Mouse (Mus musculus): ENCODE measurements around the gene Fhl2. TPM values are rescaled to one million over a fixed set of nuclear protein-coding genes. Genes with fewer than 3 reads are reported as not detected.
"Not testable (repeated sequence)": the region's sequence is repeated elsewhere in the genome, so short reads cannot be mapped to it uniquely, and the experiment has no call there.

Gene Fhl2
- total RNA-seq, 2 experiments from 2014 or later = 3.0 to 8.3 TPM

- intact Hi-C loops (cut with DNase I) = loop anchor here (1.0 to 5.0 kb wide), 2 partner anchors 73 to 125 kb away; no protein-coding TSS in a partner anchor
- no peak; the same call in 1 of the 2 replicates for TF ChIP-seq CTCF (IDR thresholded peaks at IDR 0.05)
- peak; percentile 86 for DNase-seq
- no peak overlapping the region for H3K4me3 ChIP-seq
- no peak overlapping the region for H3K27ac ChIP-seq
Observed at GRCm38 (mm10) chr1:43139587-43140266, 57.1 kb downstream of the Fhl2 start.

GRCm38 (mm10) chr1:43138268-43138812 lies 58.4 kb downstream of the Fhl2 start:
- no peak for DNase-seq
- Histone ChIP-seq H3K4me3 (no peak overlapping the region), H3K27ac (no peak overlapping the region)
- peak; percentile 38 for TF ChIP-seq CTCF (IDR thresholded peaks at IDR 0.05)
- intact Hi-C loops (cut with DNase I) = no loop called here

GRCm38 (mm10) chr1:43137334-43137733 lies 59.5 kb downstream of the Fhl2 start:
- intact Hi-C loops (cut with DNase I) = no loop called here
- Histone ChIP-seq H3K27ac (no peak overlapping the region), H3K4me3 (no peak overlapping the region)
- TF ChIP-seq CTCF (IDR thresholded peaks at IDR 0.05) = no peak
- no peak for DNase-seq

GRCm38 (mm10) chr1:43136488-43137029 lies 60.2 kb downstream of the Fhl2 start:
- H3K4me3 ChIP-seq; DNase-seq; H3K27ac ChIP-seq; intact Hi-C loops (cut with DNase I): not testable (repeated sequence)

- H3K27ac ChIP-seq = no peak overlapping the region
- H3K4me3 ChIP-seq = no peak overlapping the region
- no peak for TF ChIP-seq CTCF (IDR thresholded peaks at IDR 0.05)
- intact Hi-C loops (cut with DNase I) = no loop called here
- DNase-seq = no peak
Observed at GRCm38 (mm10) chr1:43131591-43131990, 65.2 kb downstream of the Fhl2 start.

DNA sequence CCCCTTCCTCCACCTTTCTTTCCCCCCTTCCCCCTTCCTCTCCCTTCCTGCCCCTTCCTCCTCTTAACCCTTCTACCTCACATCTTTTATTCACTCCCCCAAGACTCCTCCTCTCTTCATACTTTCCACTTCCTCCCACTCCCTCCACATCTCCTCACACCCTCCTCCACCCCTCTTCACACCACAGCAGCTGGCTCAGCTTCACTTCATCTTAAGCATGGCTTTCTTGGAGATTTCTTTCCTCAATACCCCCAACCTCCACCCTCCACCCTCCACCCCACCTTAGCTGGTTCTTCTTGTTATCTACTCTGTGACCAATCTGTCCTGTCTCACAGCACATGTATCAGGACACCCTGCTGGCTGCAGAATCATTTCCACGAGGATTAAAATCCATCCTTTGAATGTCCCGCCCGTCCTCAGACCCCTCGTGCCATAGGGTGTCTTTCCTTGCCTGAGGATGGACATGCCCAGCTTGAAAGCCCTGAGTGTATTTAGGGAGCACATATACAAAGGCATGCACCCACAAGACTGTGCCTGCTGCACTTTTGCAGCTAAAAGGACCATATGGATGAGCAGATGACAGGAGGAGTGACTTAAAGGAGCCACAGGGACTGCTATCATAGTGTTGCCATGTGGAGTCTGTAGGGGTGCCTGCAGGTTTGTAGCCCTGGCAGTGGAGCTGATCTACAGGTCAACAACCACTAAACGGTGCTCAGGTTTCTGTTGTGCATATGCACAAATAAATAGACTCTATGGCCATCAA lies 66.4 kb downstream of the Fhl2 start:
- intact Hi-C loops (cut with DNase I) = no loop called here
- no peak for TF ChIP-seq CTCF (IDR thresholded peaks at IDR 0.05)
- no peak for DNase-seq
- no peak overlapping the region for H3K4me3 ChIP-seq
- H3K27ac ChIP-seq = no peak overlapping the region

DNA sequence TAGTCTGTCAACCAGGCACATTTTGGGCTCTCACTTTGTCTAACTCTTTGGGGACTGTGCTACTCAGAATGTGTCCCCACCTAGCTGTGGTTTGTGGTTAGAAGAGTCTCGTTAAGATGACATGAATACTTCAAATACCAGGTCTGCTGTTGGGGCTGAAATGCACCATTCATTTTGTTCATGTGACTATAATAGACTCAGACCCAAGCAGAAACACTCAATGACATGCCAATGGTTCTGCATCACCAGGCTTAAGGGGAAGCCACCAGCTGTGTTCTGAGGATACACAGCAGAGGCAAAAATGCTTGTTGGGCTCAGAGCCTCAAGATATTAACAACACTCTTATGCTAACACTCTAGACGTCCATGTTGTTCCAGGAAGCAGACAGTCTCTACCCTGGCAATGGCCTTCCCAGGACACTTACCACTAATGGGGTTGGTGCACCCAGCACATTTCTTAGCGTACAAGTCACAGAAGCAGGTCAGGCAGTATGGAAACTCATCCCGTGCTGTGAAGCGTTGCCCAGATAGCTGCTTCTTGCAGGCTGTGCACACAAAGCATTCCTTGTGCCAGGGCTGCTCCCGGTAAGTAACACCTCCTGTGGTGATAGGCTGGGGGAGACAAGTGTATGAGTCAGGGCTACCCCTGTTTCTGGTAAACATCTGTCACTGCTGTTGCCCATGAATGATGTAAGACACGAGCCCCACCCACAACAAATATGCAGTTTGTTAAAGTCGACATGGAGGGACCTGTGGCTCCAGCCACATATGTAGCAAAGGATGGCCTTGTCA lies 68.8 kb downstream of the Fhl2 start:
- no peak for TF ChIP-seq CTCF (IDR thresholded peaks at IDR 0.05)
- intact Hi-C loops (cut with DNase I) = no loop called here
- Histone ChIP-seq H3K4me3 (no peak overlapping the region), H3K27ac (no peak overlapping the region)
- no peak for DNase-seq

- Histone ChIP-seq H3K27ac (no peak overlapping the region), H3K4me3 (no peak overlapping the region)
- DNase-seq = no peak
- no peak for TF ChIP-seq CTCF (IDR thresholded peaks at IDR 0.05)
- intact Hi-C loops (cut with DNase I) = no loop called here
Observed at GRCm38 (mm10) chr1:43127196-43127595, 69.6 kb downstream of the Fhl2 start.

- no peak for DNase-seq
- no peak for TF ChIP-seq CTCF (IDR thresholded peaks at IDR 0.05)
- Histone ChIP-seq H3K27ac (no peak overlapping the region), H3K4me3 (no peak overlapping the region)
- intact Hi-C loops (cut with DNase I) = no loop called here
Observed at GRCm38 (mm10) chr1:43124726-43125125, 72.1 kb downstream of the Fhl2 start.

GRCm38 (mm10) chr1:43122616-43123015 lies 74.2 kb downstream of the Fhl2 start:
- Histone ChIP-seq H3K27ac (no peak overlapping the region), H3K4me3 (no peak overlapping the region)
- intact Hi-C loops (cut with DNase I) = no loop called here
- TF ChIP-seq CTCF (IDR thresholded peaks at IDR 0.05) = no peak
- no peak for DNase-seq

- DNase-seq = no peak
- H3K4me3 ChIP-seq = no peak overlapping the region
- intact Hi-C loops (cut with DNase I) = no loop called here
- no peak overlapping the region for H3K27ac ChIP-seq
- TF ChIP-seq CTCF (IDR thresholded peaks at IDR 0.05) = no peak
Observed at GRCm38 (mm10) chr1:43120950-43121349, 75.8 kb downstream of the Fhl2 start.

DNA sequence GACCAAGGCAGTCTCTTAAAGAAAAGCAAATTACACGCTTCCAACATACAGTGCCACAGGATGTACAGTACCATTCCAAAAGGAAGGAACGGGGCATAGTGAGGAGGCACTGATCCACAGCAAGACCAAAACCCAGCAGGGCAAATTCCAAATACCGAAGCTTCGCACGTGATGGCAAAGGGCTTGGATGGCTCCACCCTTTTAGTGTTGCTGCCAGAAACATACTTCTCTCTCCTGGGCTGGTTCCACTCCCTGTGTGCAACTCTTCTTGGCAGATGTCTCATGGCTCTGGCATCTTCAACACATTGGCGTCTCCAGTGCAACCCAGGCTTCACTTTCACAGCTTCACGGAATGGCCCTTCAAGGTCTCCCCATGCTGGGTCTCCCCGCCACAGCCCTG lies 79.3 kb downstream of the Fhl2 start:
- no peak overlapping the region for H3K4me3 ChIP-seq
- intact Hi-C loops (cut with DNase I) = no loop called here
- TF ChIP-seq CTCF (IDR thresholded peaks at IDR 0.05) = no peak
- no peak for DNase-seq
- H3K27ac ChIP-seq = no peak overlapping the region

All from gastrocnemius, adult 2 months (tissue).